Mouse (Mus musculus) intestine, embryonic 14.5 days (tissue): ENCODE measurements around the gene Edar. TPM values are rescaled to one million over a fixed set of nuclear protein-coding genes. Genes with fewer than 3 reads are reported as not detected.

Experiments used
- ATAC-seq: fragments of 200-750 bp; cut with Nextera tagmentation; replicated peaks from 2 replicates; pipeline ENCODE4 v1.8.0; 2017; ENCODE audit warnings: low read depth, moderate number of reproducible peaks, moderate TSS enrichment, moderate library complexity; ENCODE audit not compliant: low FRiP score, low TSS enrichment
- DNase-seq: peaks from one replicate; pipeline ENCODE4 v3.0.0-alpha.2; 2018; ENCODE audit warnings: low spot score
- H3K27ac ChIP-seq: fragments of 300-500 bp; sonication (generic); 2 replicates; pipeline ENCODE4 v1.5.1; 2014; ENCODE audit warnings: low read depth, mild to moderate bottlenecking, control low read depth
- H3K27me3 ChIP-seq: fragments of 300-500 bp; sonication (generic); replicated peaks from 2 replicates; pipeline ENCODE4 v1.6.1; 2014; ENCODE audit warnings: low read length, control low read depth; ENCODE audit not compliant: control insufficient read depth, insufficient read depth
- H3K36me3 ChIP-seq: fragments of 300-500 bp; sonication (generic); 2 replicates; pipeline ENCODE4 v1.6.1; 2014; ENCODE audit warnings: low read length, control low read depth; ENCODE audit not compliant: control insufficient read depth, insufficient read depth
- H3K4me1 ChIP-seq: fragments of 300-500 bp; sonication (generic); replicated peaks from 2 replicates; pipeline ENCODE4 v1.6.1; 2014; ENCODE audit warnings: low read length, control low read depth, mixed read lengths; ENCODE audit not compliant: control insufficient read depth, insufficient read depth
- H3K4me2 ChIP-seq: fragments of 300-500 bp; sonication (generic); 2 replicates; pipeline ENCODE4 v1.6.1; 2014; ENCODE audit warnings: low read length
- H3K4me3 ChIP-seq: fragments of 300-500 bp; sonication (generic); 2 replicates; pipeline ENCODE4 v1.5.1; 2014; ENCODE audit warnings: low read depth, low read length, control low read depth, mixed read lengths
- H3K9ac ChIP-seq: fragments of 300-500 bp; sonication (generic); 2 replicates; pipeline ENCODE4 v1.6.1; 2014; ENCODE audit warnings: mild to moderate bottlenecking, low read length
- H3K9me3 ChIP-seq: fragments of 300-500 bp; sonication (generic); 2 replicates; pipeline ENCODE4 v1.6.1; 2016; ENCODE audit warnings: low read length, control low read depth; ENCODE audit not compliant: control insufficient read depth
- WGBS: fragments of 180-500 bp; shearing (Covaris S2); extraction: QIAGEN DNeasy Blood & Tissue Kit; methylation state at CpG from one replicate; pipeline ENCODE4 v1.1.7; 2014; 5-methylcytosine and 5-hydroxymethylcytosine counted together
- polyA plus RNA-seq: library from polyadenylated mRNA; unstranded; fragments of >200 nt; fragmentation: Nextera tagmentation; extraction: Ambion mirVana; gene quantifications from 2 replicates; pipeline ENCODE4 v1.2.1, GENCODE M21; 2014

Edar gene
- polyA plus RNA-seq, 1 experiment from 2014 or later, result 0.72 TPM

GRCm38 (mm10) chr10:58619266-58619665 lies 56.2 kb downstream of the Edar start:
- ATAC-seq, result no peak
- DNase-seq, result no peak
- H3K36me3 ChIP-seq, result no peaks in the 10 kb centered on the region
- H3K4me1 ChIP-seq, result no peaks in the 10 kb centered on the region
- no peak overlapping the region for H3K27ac ChIP-seq
- H3K27me3 ChIP-seq, result no peaks in the 10 kb centered on the region
- H3K9me3 ChIP-seq, result no peaks in the 10 kb centered on the region
- 86% methylated on average over 4 of the region's 4 CpGs for WGBS
- H3K4me2 ChIP-seq, result no peak overlapping the region
- H3K4me3 ChIP-seq, result no peak overlapping the region
- no peak overlapping the region for H3K9ac ChIP-seq

- no peak overlapping the region for H3K9ac ChIP-seq
- H3K27ac ChIP-seq, result no peak overlapping the region
- WGBS, result 93% methylated on average over 17 of the region's 17 CpGs
- H3K9me3 ChIP-seq, result no peaks in the 10 kb centered on the region
- H3K4me1 ChIP-seq, result no peaks in the 10 kb centered on the region
- DNase-seq, result no peak
- H3K27me3 ChIP-seq, result no peaks in the 10 kb centered on the region
- H3K4me3 ChIP-seq, result no peak overlapping the region
- no peaks in the 10 kb centered on the region for H3K36me3 ChIP-seq
- ATAC-seq, result no peak
- no peak overlapping the region for H3K4me2 ChIP-seq
Observed at GRCm38 (mm10) chr10:58618501-58619216, 56.8 kb downstream of the Edar start.

DNA sequence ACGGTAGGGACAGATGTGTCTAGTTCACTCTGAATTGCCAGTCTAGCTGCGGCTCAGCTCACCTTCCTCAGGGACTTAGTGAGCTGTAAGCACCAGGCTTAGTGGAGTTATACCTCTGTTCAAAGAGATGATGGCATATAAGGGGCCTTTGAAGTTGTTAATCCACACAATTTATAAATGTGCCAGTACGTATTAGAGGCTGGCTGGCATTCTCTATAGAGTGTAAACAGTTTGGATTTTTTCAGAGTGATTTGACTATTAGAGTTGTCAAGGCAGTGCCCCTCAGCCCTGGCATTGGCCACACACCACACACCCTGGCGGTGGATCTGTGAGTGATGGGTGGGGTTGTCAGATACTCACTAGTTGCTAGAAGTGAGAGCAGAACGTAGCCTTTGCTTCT lies 58.9 kb downstream of the Edar start:
- H3K4me3 ChIP-seq, result no peak overlapping the region

GRCm38 (mm10) chr10:58614601-58615000 lies 60.9 kb downstream of the Edar start:
- Histone ChIP-seq H3K4me3 (no peak overlapping the region), H3K36me3 (no peaks in the 10 kb centered on the region), H3K9ac (no peak overlapping the region), H3K4me2 (no peak overlapping the region), H3K9me3 (no peaks in the 10 kb centered on the region), H3K27ac (no peak overlapping the region), H3K27me3 (no peaks in the 10 kb centered on the region), H3K4me1 (no peaks in the 10 kb centered on the region)
- ATAC-seq (no peak), DNase-seq (no peak)
- 91% methylated on average over 6 of the region's 6 CpGs for WGBS

More for the DNA sequence above, 58.9 kb downstream of the Edar start:
- DNase-seq (no peak), ATAC-seq (no peak)
- H3K9ac ChIP-seq, result no peak overlapping the region
- no peaks in the 10 kb centered on the region for H3K9me3 ChIP-seq
- no peak overlapping the region for H3K27ac ChIP-seq
- no peaks in the 10 kb centered on the region for H3K36me3 ChIP-seq
- no peak overlapping the region for H3K4me2 ChIP-seq
- H3K27me3 ChIP-seq, result no peaks in the 10 kb centered on the region
- no peaks in the 10 kb centered on the region for H3K4me1 ChIP-seq
- WGBS, result 84% methylated on average over 5 of the region's 5 CpGs

DNA sequence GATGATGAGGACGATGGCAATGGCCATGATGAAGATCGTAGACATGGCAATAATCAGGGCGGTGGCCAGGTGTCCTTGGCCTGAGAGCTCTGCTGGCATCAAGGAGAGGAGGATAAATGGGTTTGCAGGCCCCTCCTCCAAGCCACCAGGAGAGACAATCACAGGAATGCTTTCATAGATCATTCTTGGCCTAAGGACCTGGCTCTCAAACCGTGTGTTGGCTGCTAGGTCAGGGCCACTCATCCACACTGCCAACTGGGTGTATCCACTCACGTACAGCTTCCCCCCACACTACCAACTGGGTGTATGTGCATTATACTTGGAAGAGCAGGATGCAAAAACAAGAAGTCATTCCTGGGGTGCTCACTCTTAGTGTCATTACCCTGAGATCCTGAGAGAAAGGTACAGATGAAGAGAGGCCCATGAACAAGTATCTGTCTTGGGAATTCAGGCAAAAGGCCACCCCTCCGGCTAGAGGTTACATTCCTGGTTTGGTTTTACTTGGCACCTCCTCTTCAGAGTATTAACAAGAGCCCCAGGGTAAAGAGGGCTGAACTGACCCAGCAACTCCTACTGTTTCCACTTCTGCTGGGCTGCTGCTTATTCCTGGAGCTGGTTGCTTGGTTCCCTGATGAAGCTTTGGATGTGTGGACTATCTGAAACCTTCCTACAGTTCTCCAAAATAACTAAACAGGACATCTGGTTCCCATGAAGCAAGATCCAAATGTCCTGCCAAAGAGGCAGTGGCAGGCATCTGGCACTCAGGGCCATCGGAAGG lies 64.8 kb downstream of the Edar start:
- H3K27ac ChIP-seq, result no peak overlapping the region
- DNase-seq, result no peak
- no peaks in the 10 kb centered on the region for H3K27me3 ChIP-seq
- WGBS, result 84% methylated on average over 7 of the region's 7 CpGs
- no peak for ATAC-seq
- H3K4me3 ChIP-seq, result no peak overlapping the region
- no peaks in the 10 kb centered on the region for H3K9me3 ChIP-seq
- no peak overlapping the region for H3K9ac ChIP-seq
- no peaks in the 10 kb centered on the region for H3K4me1 ChIP-seq
- H3K36me3 ChIP-seq, result no peaks in the 10 kb centered on the region
- H3K4me2 ChIP-seq, result no peak overlapping the region

DNA sequence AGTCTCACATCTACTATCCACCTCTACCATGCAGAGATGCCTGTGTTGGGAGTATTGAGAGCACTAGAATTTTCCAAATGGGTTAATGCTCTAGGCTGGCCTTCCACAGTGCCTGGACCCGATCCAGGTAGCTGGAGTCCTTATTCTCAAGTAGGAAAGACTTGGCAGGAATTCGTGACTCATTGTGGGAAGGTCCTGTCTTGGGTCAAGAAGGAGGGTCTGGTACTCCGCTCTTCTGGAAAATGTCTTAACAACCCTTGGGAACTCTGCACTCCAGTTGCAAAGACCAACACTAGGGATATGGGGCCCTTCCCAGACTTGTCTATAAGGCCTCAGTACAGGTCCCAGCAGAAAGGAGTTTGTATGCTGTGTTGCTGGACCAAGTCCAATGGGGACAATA lies 66.6 kb downstream of the Edar start:
- no peak overlapping the region for H3K9ac ChIP-seq
- ATAC-seq (no peak), DNase-seq (no peak)
- H3K4me1 ChIP-seq, result no peaks in the 10 kb centered on the region
- no peaks in the 10 kb centered on the region for H3K27me3 ChIP-seq
- no peak overlapping the region for H3K27ac ChIP-seq
- H3K36me3 ChIP-seq, result no peaks in the 10 kb centered on the region
- H3K9me3 ChIP-seq, result no peaks in the 10 kb centered on the region
- 67% methylated on average over 3 of the region's 3 CpGs for WGBS
- H3K4me2 ChIP-seq, result no peak overlapping the region
- no peak overlapping the region for H3K4me3 ChIP-seq

GRCm38 (mm10) chr10:58606356-58606755 lies 69.1 kb downstream of the Edar start:
- Histone ChIP-seq H3K27me3 (no peaks in the 10 kb centered on the region), H3K4me2 (no peak overlapping the region), H3K36me3 (no peaks in the 10 kb centered on the region), H3K9ac (no peak overlapping the region), H3K27ac (no peak overlapping the region), H3K4me3 (no peak overlapping the region), H3K9me3 (no peaks in the 10 kb centered on the region), H3K4me1 (no peaks in the 10 kb centered on the region)
- DNase-seq (no peak), ATAC-seq (no peak)
- WGBS, result 81% methylated on average over 3 of the region's 3 CpGs

- Histone ChIP-seq H3K27ac (no peak overlapping the region), H3K27me3 (no peaks in the 10 kb centered on the region), H3K4me2 (no peak overlapping the region), H3K4me3 (no peak overlapping the region), H3K9me3 (no peaks in the 10 kb centered on the region), H3K9ac (no peak overlapping the region), H3K36me3 (no peaks in the 10 kb centered on the region), H3K4me1 (no peaks in the 10 kb centered on the region)
- DNase-seq (no peak), ATAC-seq (peak; percentile 50; the same call in 1 of the 2 replicates)
- 67% methylated on average over 2 of the region's 2 CpGs for WGBS
Observed at GRCm38 (mm10) chr10:58604779-58605178, 70.7 kb downstream of the Edar start.
